Mouse (Mus musculus) liver, embryonic 14.5 days (tissue): ENCODE measurements at regions not wholly inside any gene's neighbourhood (a gene's known extent, or its start where the extent isn't known, plus 50 kb on each side); places are given as distances from the start of the nearest gene placed in this dataset.

Experiments used
- ATAC-seq: fragments of 200-750 bp; cut with Nextera tagmentation; 2 replicates; pipeline ENCODE4 v1.8.0; 2017; ENCODE audit warnings: moderate number of reproducible peaks, mild to moderate bottlenecking, moderate library complexity; ENCODE audit not compliant: insufficient read depth
- DNase-seq, 3 experiments: peaks; one replicate each; pipeline ENCODE4 v3.0.0-alpha.2; 2012 to 2013; ENCODE audit warnings: low read depth in 3 of 3, low spot score in 3 of 3
- H3K27ac ChIP-seq: fragments of 300-500 bp; sonication (generic); 2 replicates; pipeline ENCODE4 v1.5.1; 2014; ENCODE audit warnings: moderate library complexity, mild to moderate bottlenecking, control low read depth, inconsistent platforms
- H3K27me3 ChIP-seq: fragments of 300-500 bp; sonication (generic); 2 replicates; pipeline ENCODE4 v1.6.1; 2014; ENCODE audit warnings: mild to moderate bottlenecking, low read length, moderate library complexity; ENCODE audit not compliant: control insufficient read depth, insufficient read depth
- H3K36me3 ChIP-seq: fragments of 300-500 bp; sonication (generic); replicated peaks from 2 replicates; pipeline ENCODE4 v1.6.1; 2014; ENCODE audit warnings: low read depth; ENCODE audit not compliant: control insufficient read depth, insufficient read depth
- H3K4me1 ChIP-seq, 2 experiments: fragments of 200-500 bp in 1 of 2; fragments of 300-500 bp in 1 of 2; sonication (generic) in 1 of 2; replicated peaks; 2 replicates each; pipeline ENCODE4 v1.6.1; 2012 to 2014; ENCODE audit warnings: antibody characterized with exemption in 1 of 2, inconsistent platforms in 1 of 2, low read length in 1 of 2; ENCODE audit not compliant: control insufficient read depth in 2 of 2, insufficient read depth in 2 of 2
- H3K4me2 ChIP-seq: fragments of 300-500 bp; sonication (generic); 2 replicates; pipeline ENCODE4 v1.6.1; 2014; ENCODE audit warnings: low read depth, mild to moderate bottlenecking, control low read depth, moderate library complexity
- H3K4me3 ChIP-seq, 2 experiments: fragments of 200-500 bp in 1 of 2; fragments of 300-500 bp in 1 of 2; sonication (generic) in 1 of 2; 2 replicates each; pipeline ENCODE4 v1.5.1; 2012 to 2014; ENCODE audit warnings: low read depth in 2 of 2, low read length in 2 of 2, mild to moderate bottlenecking in 2 of 2, control low read depth in 1 of 2, inconsistent platforms in 1 of 2, moderate library complexity in 1 of 2; ENCODE audit not compliant: insufficient read depth in 1 of 2
- H3K9ac ChIP-seq: fragments of 300-500 bp; sonication (generic); replicated peaks from 2 replicates; pipeline ENCODE4 v1.6.1; 2014; ENCODE audit warnings: mild to moderate bottlenecking, control low read depth, moderate library complexity
- H3K9me3 ChIP-seq: fragments of 300-500 bp; sonication (generic); 2 replicates; pipeline ENCODE4 v1.6.1; 2016; ENCODE audit warnings: low read length, mixed read lengths; ENCODE audit not compliant: control insufficient read depth
- CTCF ChIP-seq: IDR thresholded peaks from 2 replicates; pipeline ENCODE4 v1.5.1; 2016; ENCODE audit warnings: antibody characterized with exemption, low read depth, control low read depth
- EP300 ChIP-seq: IDR thresholded peaks from 2 replicates; pipeline ENCODE4 v1.6.1; 2016; ENCODE audit warnings: antibody characterized with exemption, low read depth
- WGBS: fragments of 180-500 bp; shearing (Covaris S2); extraction: QIAGEN DNeasy Blood & Tissue Kit; methylation state at CpG from one replicate; pipeline ENCODE4 v1.1.7; 2014; ENCODE audit not compliant: insufficient replicate concordance; 5-methylcytosine and 5-hydroxymethylcytosine counted together

DNA sequence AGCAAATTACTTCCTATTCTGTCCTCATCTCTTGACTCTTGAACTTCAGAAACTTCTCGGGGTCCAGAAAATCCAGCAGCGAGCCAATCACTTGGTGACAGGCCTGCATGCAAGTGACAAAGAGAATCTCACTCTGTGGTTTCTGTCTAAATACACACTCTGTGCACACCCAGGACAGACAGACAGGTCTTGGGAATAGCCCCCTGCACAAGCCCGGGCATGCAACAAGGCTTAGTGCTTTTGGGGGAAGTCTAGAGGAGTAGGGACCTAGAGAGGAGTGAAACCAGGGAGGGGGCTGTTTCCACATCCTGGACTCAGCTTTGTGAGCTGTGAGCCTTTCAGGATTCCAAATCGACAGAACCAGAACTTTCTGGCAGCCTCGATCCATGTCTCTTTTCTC is 259.6 kb downstream of the Ajap1 start:
- ATAC-seq: no peak
- no peaks in the 10 kb centered on the region; a peak in 1 of 4 replicates for H3K4me1 ChIP-seq
- no peak overlapping the region for H3K27ac ChIP-seq
- no peak overlapping the region for H3K9ac ChIP-seq
- WGBS: 48% methylated on average over 5 of the region's 5 CpGs
- no peaks in the 10 kb centered on the region for H3K27me3 ChIP-seq
- H3K36me3 ChIP-seq: no peaks in the 10 kb centered on the region
- H3K9me3 ChIP-seq: no peaks in the 10 kb centered on the region
- no peak for TF ChIP-seq EP300
- no peak for TF ChIP-seq CTCF
- no peak overlapping the region for H3K4me3 ChIP-seq
- no peak overlapping the region for H3K4me2 ChIP-seq
- no peak for DNase-seq

- Histone ChIP-seq H3K36me3 (no peaks in the 10 kb centered on the region), H3K4me1 (no peaks in the 10 kb centered on the region), H3K4me3 (no peak overlapping the region), H3K27ac (no peak overlapping the region), H3K9ac (no peak overlapping the region), H3K9me3 (no peaks in the 10 kb centered on the region), H3K27me3 (no peaks in the 10 kb centered on the region), H3K4me2 (no peak overlapping the region)
- no peak for TF ChIP-seq CTCF
- TF ChIP-seq EP300: no peak
- ATAC-seq (no peak), DNase-seq (no peak)
- 32% methylated on average over 5 of the region's 6 CpGs for WGBS
These were observed 262.1 kb downstream of the Ajap1 start for GRCm38 (mm10) chr4:153220485-153220884.

DNA sequence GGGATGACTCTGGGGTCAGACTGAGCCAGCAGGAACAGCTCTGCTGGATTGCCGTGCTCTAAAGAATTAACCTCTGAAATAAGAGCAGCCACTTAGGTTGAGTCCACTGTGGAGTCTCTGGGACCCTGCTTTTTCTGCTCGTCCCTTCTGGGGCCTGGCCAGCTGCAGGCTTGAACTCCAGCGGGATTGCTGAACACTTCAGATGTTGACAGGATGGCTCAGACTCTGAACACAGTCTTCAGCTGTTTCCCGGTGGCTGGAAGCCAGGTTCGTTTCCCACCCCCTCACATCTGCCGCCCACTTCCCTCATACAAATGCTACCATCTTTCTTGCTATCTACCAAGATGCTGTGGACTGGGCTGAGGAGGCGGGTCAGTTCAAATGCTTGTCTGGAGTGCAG is 262.5 kb downstream of the Ajap1 start:
- WGBS: 30% methylated on average over 7 of the region's 7 CpGs

DNA sequence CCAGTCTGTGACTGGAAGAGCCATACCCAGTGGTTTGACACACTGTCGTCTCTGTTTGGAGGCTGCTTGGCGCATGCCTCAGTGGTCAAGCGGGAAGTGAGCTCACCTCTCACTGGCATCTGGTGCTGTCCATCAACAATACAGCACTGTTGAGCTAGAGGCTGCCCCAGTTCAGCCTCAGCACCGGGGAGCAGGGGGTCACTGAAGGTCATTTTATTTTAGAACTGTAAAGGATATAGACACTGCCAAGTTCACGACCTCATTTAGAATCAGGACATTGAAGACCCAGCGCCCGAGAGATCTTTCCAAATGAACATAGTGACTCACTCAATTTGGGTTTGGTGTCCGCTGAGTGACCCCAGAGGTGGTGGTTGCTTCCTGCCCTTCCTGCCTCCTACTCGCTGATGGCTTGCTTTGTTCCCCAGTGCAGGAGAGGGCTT is 265.1 kb downstream of the Ajap1 start:
- Histone ChIP-seq H3K9me3 (no peaks in the 10 kb centered on the region), H3K27ac (no peak overlapping the region), H3K27me3 (no peaks in the 10 kb centered on the region), H3K4me2 (no peak overlapping the region), H3K9ac (no peak overlapping the region), H3K4me3 (no peak overlapping the region), H3K4me1 (no peaks in the 10 kb centered on the region), H3K36me3 (no peaks in the 10 kb centered on the region)
- DNase-seq (no peak), ATAC-seq (no peak)
- TF ChIP-seq EP300 (no peak), CTCF (no peak)
- 33% methylated on average over 9 of the region's 9 CpGs for WGBS

More for the DNA sequence above, 262.5 kb downstream of the Ajap1 start:
- Histone ChIP-seq H3K4me1 (no peaks in the 10 kb centered on the region), H3K4me3 (no peak overlapping the region), H3K4me2 (no peak overlapping the region), H3K9me3 (no peaks in the 10 kb centered on the region), H3K27ac (no peak overlapping the region), H3K36me3 (no peaks in the 10 kb centered on the region), H3K27me3 (no peaks in the 10 kb centered on the region), H3K9ac (no peak overlapping the region)
- TF ChIP-seq CTCF: no peak
- no peak for TF ChIP-seq EP300
- DNase-seq (no peak), ATAC-seq (no peak)

DNA sequence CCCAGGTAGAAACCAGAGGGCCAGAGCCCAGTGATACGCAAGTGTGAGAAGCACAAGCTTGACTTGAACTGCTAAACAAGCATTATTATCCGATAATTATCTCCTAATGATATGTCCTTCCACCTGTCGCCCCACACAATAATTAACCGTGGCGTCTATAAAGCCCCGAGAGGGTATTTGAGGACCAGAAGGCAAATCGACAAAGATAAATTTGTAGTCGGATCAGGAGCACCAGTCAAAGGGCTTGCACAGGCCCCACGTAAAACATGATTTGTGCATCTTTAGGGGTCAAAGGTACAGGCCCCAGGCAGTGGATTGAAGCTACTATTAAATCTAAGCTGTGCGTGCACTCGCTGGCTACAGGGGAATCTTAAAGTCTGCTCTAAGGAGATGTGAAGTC is 270.5 kb downstream of the Ajap1 start:
- DNase-seq (no peak), ATAC-seq (no peak)
- Histone ChIP-seq H3K9me3 (no peaks in the 10 kb centered on the region), H3K4me2 (no peak overlapping the region), H3K27ac (no peak overlapping the region), H3K9ac (no peak overlapping the region), H3K4me1 (no peaks in the 10 kb centered on the region), H3K4me3 (no peak overlapping the region), H3K27me3 (no peaks in the 10 kb centered on the region), H3K36me3 (no peaks in the 10 kb centered on the region)
- 74% methylated on average over 11 of the region's 11 CpGs for WGBS
- TF ChIP-seq EP300 (no peak), CTCF (no peak)

DNA sequence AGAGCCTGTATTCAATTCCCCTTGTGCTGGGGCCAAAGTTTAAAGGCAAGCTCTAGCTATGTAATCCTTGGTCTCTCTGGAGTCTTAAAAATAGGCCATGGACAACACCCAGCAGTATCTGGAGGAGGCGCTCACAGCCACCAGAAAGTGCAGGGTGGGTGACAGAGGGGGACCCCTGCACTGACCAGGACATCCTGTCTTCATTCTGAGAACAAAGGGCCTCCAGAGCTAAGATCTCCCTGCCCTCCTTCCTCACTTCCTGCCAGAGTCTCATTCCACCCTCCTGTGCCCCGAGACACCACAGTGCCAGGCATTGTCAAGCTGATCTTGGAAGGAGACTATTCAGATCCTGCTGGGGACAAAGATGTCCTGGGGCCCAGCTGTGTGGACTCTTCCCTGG is 273.8 kb downstream of the Ajap1 start:
- H3K27ac ChIP-seq: no peak overlapping the region
- no peaks in the 10 kb centered on the region for H3K27me3 ChIP-seq
- ATAC-seq: no peak
- no peaks in the 10 kb centered on the region for H3K9me3 ChIP-seq
- no peak overlapping the region for H3K9ac ChIP-seq
- no peaks in the 10 kb centered on the region for H3K36me3 ChIP-seq
- no peaks in the 10 kb centered on the region for H3K4me1 ChIP-seq
- no peak for DNase-seq
- no peak overlapping the region for H3K4me2 ChIP-seq
- TF ChIP-seq EP300 (no peak), CTCF (no peak)
- WGBS: 22% methylated on average over 2 of the region's 2 CpGs
- no peak overlapping the region for H3K4me3 ChIP-seq
